Mouse (Mus musculus) midbrain, embryonic 12.5 days (tissue): ENCODE results near the gene Shcbp1l. TPM values are rescaled to one million over a fixed set of nuclear protein-coding genes. Genes with fewer than 3 reads are reported as not detected.

Experiments
- ATAC-seq: fragments of 200-750 bp; cut with Nextera tagmentation; 2 replicates; pipeline ENCODE4 v1.8.0; 2017; ENCODE audit warnings: low read depth, moderate TSS enrichment, moderate library complexity; ENCODE audit not compliant: low FRiP score
- H3K27ac ChIP-seq: fragments of 300-500 bp; sonication (generic); replicated peaks from 2 replicates; pipeline ENCODE4 v1.5.1; 2016; ENCODE audit warnings: mild to moderate bottlenecking
- H3K27me3 ChIP-seq: fragments of 300-500 bp; sonication (generic); 2 replicates; pipeline ENCODE4 v1.6.1; 2016; ENCODE audit warnings: mild to moderate bottlenecking
- H3K36me3 ChIP-seq: fragments of 300-500 bp; sonication (generic); 2 replicates; pipeline ENCODE4 v1.6.1; 2016
- H3K4me1 ChIP-seq: fragments of 300-500 bp; sonication (generic); 2 replicates; pipeline ENCODE4 v1.6.1; 2016
- H3K4me2 ChIP-seq: fragments of 300-500 bp; sonication (generic); replicated peaks from 2 replicates; pipeline ENCODE4 v1.6.1; 2016; ENCODE audit warnings: mild to moderate bottlenecking, moderate library complexity
- H3K4me3 ChIP-seq: fragments of 300-500 bp; sonication (generic); 2 replicates; pipeline ENCODE4 v1.5.1; 2016; ENCODE audit warnings: mild to moderate bottlenecking
- H3K9ac ChIP-seq: fragments of 300-500 bp; sonication (generic); replicated peaks from 2 replicates; pipeline ENCODE4 v1.6.1; 2016; ENCODE audit warnings: mild to moderate bottlenecking, moderate library complexity
- H3K9me3 ChIP-seq: fragments of 300-500 bp; sonication (generic); 2 replicates; pipeline ENCODE4 v1.6.1; 2016; ENCODE audit warnings: mild to moderate bottlenecking
- WGBS: fragments of 180-500 bp; shearing (Covaris S2); methylation state at CpG from one replicate; pipeline ENCODE4 v1.1.7; 2016; 5-methylcytosine and 5-hydroxymethylcytosine counted together
- polyA plus RNA-seq: library from polyadenylated mRNA; unstranded; fragments of >200 nt; fragmentation: Nextera tagmentation; extraction: Ambion mirVana; gene quantifications from 2 replicates; pipeline ENCODE4 v1.2.1, GENCODE M21; 2016

Gene Shcbp1l
- polyA plus RNA-seq, 1 experiment from 2014 or later, result 0.17 TPM

DNA sequence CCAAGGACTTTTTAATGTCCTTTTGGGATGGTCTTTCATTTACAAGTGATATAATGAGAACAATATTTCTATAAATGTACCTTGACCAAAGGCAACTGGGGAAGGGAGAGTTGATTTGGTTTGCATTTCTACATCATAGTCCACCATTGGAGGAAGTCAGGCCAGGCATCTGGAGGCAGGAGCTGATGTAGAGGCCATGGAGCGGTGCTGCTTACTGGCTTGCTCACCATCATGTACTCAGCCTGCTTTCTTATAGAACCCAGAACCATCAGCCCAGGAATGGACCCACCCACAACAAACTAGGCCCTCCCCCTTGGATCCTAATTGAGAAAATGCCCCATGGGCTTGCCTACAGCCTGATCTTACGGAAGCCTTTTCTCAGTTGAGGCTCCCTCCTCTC, 7.4 kb downstream of the Shcbp1l start:
- Histone ChIP-seq H3K27ac (no peak overlapping the region), H3K9me3 (no peaks in the 10 kb centered on the region), H3K36me3 (no peaks in the 10 kb centered on the region), H3K4me2 (no peak overlapping the region), H3K4me3 (no peak overlapping the region), H3K4me1 (no peaks in the 10 kb centered on the region), H3K9ac (no peak overlapping the region), H3K27me3 (no peaks in the 10 kb centered on the region)
- 81% methylated on average over 2 of the region's 2 CpGs for WGBS
- no peak for ATAC-seq

DNA sequence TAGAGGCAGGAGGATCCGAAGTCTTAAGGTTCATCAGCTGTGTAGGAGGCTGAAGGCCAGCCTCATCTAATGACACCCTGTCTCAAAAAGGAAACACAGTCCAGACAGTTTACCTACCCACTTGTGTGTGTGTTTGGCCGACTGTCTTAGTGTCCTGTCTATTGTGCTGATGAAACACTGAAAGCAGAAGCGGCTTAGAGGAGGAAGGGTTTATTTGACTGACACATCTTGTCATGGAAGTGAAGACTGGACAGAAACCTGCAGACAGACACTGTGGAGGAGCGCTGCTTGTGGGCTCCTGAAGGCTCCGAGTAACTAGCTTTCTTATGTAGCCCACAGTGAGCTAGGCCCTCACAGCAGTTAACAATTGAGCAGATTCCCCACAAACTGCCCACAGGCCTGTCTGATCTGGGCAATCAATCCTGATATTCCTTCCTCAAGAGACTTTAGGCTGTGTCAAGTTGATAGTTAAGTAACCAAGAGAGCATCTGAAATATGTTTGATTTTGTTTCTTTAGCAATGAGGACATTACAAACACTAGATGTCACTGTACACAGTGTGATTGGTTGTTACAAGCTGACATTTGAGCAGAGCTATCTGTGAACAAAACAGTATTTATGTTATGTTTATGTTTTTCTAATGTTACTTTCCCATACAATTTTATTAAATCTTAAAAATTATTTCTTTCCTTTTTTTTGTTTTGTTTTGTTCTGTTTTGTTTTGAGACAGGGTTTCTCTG, 9.1 kb downstream of the Shcbp1l start:
- WGBS, result 83% methylated on average over 5 of the region's 5 CpGs

DNA sequence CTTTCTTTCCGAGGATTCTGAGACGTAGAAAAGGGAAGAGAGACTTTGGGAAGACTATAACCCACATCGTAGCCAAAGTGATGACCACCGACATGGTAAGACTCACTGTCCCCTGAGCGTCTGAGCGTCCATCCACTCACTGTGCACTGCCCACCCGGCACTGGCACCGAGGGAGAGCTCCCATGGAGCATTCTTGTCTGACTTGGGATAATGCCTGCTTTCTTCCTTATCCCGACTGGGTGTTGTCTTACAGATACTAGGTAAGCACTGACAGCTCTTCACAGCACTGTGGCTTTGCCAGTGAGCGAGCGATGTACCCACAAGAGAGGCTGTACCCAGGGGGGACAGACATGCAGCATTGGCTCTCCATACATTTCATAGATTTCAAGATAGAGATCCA, 12.6 kb downstream of the Shcbp1l start:
- no peak overlapping the region for H3K4me3 ChIP-seq
- H3K4me2 ChIP-seq, result no peak overlapping the region
- H3K9me3 ChIP-seq, result no peaks in the 10 kb centered on the region
- 92% methylated on average over 11 of the region's 11 CpGs for WGBS
- ATAC-seq, result no peak
- H3K27ac ChIP-seq, result no peak overlapping the region
- no peak overlapping the region for H3K9ac ChIP-seq
- no peaks in the 10 kb centered on the region for H3K4me1 ChIP-seq
- H3K36me3 ChIP-seq, result no peaks in the 10 kb centered on the region
- no peaks in the 10 kb centered on the region for H3K27me3 ChIP-seq

More for the DNA sequence above, 9.1 kb downstream of the Shcbp1l start:
- Histone ChIP-seq H3K4me2 (no peak overlapping the region), H3K4me3 (no peak overlapping the region), H3K4me1 (no peaks in the 10 kb centered on the region), H3K9ac (no peak overlapping the region), H3K36me3 (no peaks in the 10 kb centered on the region), H3K9me3 (no peaks in the 10 kb centered on the region), H3K27me3 (no peaks in the 10 kb centered on the region), H3K27ac (no peak overlapping the region)
- no peak for ATAC-seq

DNA sequence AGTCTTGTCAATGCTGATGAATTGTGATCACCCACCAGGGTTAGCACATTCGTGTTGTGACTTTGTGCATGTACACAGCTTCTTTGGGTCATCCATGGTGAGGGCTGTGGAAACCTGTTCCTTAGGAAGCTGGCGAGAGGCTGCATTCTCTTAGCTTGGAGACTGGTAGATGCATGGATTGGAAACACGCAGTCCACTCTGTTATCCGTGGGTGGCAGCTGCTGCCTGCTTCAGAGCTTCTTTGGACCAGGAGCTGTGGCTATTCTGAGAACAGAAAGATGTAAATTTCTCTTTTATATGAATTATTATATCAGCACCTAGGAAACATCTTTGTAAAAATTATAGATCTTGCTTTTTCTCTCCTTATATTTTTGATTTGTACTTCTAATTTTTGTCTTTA, 15.8 kb downstream of the Shcbp1l start:
- Histone ChIP-seq H3K9ac (no peak overlapping the region), H3K36me3 (no peaks in the 10 kb centered on the region), H3K9me3 (no peaks in the 10 kb centered on the region), H3K4me1 (no peaks in the 10 kb centered on the region), H3K27me3 (no peaks in the 10 kb centered on the region), H3K4me3 (no peak overlapping the region), H3K27ac (no peak overlapping the region), H3K4me2 (no peak overlapping the region)
- ATAC-seq, result no peak
- 87% methylated on average over 4 of the region's 4 CpGs for WGBS

DNA sequence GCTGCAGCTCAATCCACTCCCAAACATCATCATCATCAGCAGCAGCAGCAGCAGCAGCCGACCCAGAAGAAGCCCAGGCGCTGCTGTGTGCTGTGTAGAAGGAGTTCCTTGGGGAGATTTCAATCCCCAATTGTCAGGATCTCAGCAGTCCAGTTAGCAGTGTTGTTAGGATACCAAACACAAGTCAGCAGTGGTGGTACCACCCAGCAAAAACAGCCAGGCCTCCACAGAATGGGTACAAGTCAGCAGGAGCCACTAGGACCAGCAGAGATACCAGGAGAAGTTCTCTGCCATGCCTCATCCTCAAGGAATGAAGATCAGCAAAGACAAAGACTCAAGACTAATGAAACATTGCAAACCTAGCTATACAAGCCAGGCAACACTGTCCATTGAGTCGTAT, 16.7 kb downstream of the Shcbp1l start:
- no peak for ATAC-seq
- WGBS, result 80% methylated on average over 3 of the region's 3 CpGs
- no peak overlapping the region for H3K27ac ChIP-seq

DNA sequence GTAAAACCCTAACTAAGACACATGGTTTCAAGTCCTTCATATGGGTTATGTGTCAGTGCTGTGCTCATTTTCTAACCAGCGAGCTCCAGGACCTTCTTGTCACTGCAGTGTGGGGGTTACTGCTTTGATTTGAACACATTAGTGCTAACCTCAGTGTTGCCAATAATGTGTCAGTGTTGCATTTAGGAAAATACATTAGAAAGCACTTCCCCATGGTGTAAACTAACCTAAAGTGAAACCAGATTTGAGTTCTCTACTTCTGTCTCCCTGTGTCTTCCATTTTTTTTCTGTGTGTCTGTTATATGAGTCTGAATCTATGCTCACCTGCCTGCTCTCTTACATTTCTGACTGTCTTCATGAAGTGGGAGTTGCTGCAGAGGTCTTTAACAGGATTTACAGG, 18.1 kb downstream of the Shcbp1l start:
- 86% methylated on average over 1 of the region's 1 CpGs for WGBS
- Histone ChIP-seq H3K4me3 (no peak overlapping the region), H3K9ac (no peak overlapping the region)

More for the DNA sequence above, 16.7 kb downstream of the Shcbp1l start:
- H3K9me3 ChIP-seq, result no peaks in the 10 kb centered on the region
- H3K4me3 ChIP-seq, result no peak overlapping the region
- no peak overlapping the region for H3K4me2 ChIP-seq
- H3K27me3 ChIP-seq, result no peaks in the 10 kb centered on the region
- H3K36me3 ChIP-seq, result no peaks in the 10 kb centered on the region; the same call in 1 of the 2 replicates
- H3K9ac ChIP-seq, result no peak overlapping the region
- no peaks in the 10 kb centered on the region for H3K4me1 ChIP-seq

DNA sequence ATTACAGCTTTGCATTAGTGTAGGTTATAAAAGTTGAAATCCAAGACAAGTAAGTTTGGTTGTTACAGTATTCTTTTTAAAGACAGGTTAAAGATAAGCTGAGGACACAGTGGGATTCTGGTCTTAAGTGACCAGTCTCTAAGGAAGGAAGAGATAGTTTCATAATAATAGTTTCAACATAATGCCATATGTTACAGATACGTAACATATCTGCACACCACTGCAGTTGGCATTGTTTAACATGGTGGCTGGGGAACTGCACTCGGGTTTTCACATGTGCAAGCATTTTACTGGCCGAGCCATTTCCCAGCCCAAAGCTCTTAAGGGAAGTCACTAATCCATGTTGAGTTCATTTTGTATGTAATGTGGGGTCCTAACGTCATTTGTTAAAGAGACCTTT, 18.7 kb downstream of the Shcbp1l start:
- Histone ChIP-seq H3K27me3 (no peaks in the 10 kb centered on the region), H3K27ac (no peak overlapping the region), H3K4me2 (no peak overlapping the region), H3K36me3 (no peaks in the 10 kb centered on the region; the same call in 1 of the 2 replicates), H3K4me1 (no peaks in the 10 kb centered on the region), H3K4me3 (no peak overlapping the region), H3K9ac (no peak overlapping the region), H3K9me3 (no peaks in the 10 kb centered on the region)
- 76% methylated on average over 4 of the region's 4 CpGs for WGBS
- no peak for ATAC-seq

More for the DNA sequence above, 18.1 kb downstream of the Shcbp1l start:
- Histone ChIP-seq H3K27ac (no peak overlapping the region), H3K36me3 (no peaks in the 10 kb centered on the region; the same call in 1 of the 2 replicates), H3K27me3 (no peaks in the 10 kb centered on the region), H3K4me2 (no peak overlapping the region), H3K9me3 (no peaks in the 10 kb centered on the region), H3K4me1 (no peaks in the 10 kb centered on the region)
- ATAC-seq, result no peak

DNA sequence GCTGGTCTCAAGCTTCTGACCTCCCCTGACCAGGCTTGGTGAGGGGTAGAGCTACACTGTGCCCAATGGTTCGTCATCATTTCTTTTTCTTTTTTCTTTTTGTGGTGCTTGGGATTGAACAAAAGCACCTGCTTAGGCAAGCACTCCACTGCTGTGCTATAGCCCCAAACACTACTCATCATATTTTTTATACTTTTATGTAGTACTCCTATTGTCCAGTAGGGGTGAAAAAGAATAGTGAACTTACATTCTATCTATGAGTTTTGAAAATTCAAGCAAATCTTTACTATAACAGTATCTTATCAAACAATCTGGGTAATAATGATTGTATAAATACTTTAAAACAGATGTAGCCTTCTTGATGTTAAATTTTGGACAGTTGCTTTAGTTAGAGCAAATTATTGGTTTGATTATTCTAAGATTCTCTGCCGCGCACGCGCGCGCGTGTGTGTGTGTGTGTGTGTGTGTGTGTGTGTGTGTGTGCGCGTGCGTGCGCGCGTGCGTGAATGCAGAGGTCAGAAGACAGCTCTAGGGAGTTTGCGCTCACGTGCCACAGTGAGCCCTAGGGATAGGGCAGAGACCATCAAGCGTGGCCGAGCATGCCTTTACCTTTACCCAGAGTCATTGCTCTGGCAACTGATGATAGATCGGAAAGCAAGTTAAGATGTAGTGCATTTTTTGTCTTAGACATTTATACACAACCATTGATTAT, 21.3 kb downstream of the Shcbp1l start:
- H3K9ac ChIP-seq, result no peak overlapping the region
- H3K4me2 ChIP-seq, result no peak overlapping the region
- 94% methylated on average over 20 of the region's 20 CpGs for WGBS
- H3K27me3 ChIP-seq, result no peaks in the 10 kb centered on the region
- H3K36me3 ChIP-seq, result no peaks in the 10 kb centered on the region; the same call in 1 of the 2 replicates
- no peak overlapping the region for H3K27ac ChIP-seq
- H3K4me3 ChIP-seq, result no peak overlapping the region
- no peaks in the 10 kb centered on the region for H3K9me3 ChIP-seq
- H3K4me1 ChIP-seq, result no peaks in the 10 kb centered on the region
- no peak for ATAC-seq

DNA sequence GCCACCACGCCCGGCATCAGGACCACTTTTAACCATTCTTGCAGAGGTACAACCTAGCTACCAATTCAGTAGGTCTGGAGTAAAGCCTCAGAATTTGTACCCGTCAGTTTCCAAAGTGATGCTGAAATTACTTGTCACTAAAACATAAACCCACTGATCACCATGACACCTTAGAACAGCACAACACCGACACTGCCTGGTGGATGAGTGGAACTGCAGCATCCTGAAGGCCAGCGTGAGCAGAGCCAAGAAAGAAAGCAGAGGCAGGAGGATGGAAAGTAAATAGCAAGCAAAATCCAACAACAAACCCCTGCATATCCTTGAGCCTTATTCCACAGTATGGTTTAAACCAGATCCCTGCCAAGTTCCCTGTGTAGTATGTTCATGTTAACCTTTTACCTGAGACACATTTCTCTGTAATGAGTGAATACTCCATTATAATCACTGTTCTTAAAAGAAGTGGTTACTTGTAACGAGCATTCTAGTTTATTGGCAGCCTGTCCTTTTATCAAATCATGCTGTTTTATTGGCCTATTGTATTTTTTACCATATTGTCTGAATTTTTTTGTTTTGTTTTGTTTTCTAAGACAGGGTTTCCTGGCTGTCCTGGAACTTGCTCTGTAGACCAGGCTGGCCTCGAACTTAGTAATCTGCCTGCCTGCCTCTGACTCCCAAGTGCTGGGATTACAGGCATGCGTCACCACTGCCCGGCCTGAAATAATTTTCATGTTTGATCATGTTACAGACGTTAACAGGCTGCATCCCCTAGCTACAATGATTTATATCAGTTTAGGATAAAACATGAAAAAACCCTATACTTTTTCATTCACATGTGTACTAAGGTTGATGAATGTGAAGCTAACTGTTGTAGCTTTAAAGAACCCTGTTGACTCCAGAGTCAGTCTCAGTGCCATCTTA, 26.5 kb downstream of the Shcbp1l start:
- Histone ChIP-seq H3K36me3 (peaks cover 26% of the 10 kb centered on the region), H3K4me1 (no peaks in the 10 kb centered on the region), H3K9ac (no peak overlapping the region), H3K4me3 (no peak overlapping the region), H3K9me3 (no peaks in the 10 kb centered on the region), H3K27me3 (no peaks in the 10 kb centered on the region), H3K4me2 (no peak overlapping the region), H3K27ac (no peak overlapping the region)
- no peak for ATAC-seq
- WGBS, result 79% methylated on average over 10 of the region's 10 CpGs

DNA sequence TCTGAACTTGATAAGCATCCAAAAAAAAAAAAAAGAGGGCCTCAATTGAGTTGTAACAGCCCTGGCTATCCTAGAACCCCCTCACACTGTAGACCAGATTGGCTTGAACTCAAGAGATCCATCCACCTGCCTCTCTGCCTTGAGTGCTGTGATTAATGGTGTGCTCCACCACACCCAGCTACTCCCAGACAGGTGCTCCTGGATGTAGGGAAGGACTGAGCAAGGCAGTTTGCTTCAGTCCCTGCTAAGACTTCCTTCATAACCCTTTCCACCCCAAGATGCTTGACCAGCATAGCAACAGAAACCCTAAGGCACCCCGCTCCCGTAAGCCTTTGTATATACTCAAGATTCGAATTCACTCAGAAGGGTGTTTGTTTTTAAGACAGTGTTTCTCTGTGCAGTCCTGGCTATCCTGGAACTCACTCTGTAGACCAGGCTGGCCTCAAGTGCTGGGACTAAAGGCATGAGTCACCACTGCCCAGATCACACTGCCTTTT, 28.2 kb downstream of the Shcbp1l start:
- Histone ChIP-seq H3K4me3 (no peak overlapping the region), H3K9ac (no peak overlapping the region), H3K4me2 (no peak overlapping the region), H3K27ac (0 out of 2 replicates have a peak overlapping the region, but pooled peaks have one; percentile 15), H3K9me3 (no peaks in the 10 kb centered on the region), H3K27me3 (no peaks in the 10 kb centered on the region), H3K36me3 (peaks cover 39% of the 10 kb centered on the region), H3K4me1 (no peaks in the 10 kb centered on the region)
- 85% methylated on average over 3 of the region's 3 CpGs for WGBS
- ATAC-seq, result no peak

DNA sequence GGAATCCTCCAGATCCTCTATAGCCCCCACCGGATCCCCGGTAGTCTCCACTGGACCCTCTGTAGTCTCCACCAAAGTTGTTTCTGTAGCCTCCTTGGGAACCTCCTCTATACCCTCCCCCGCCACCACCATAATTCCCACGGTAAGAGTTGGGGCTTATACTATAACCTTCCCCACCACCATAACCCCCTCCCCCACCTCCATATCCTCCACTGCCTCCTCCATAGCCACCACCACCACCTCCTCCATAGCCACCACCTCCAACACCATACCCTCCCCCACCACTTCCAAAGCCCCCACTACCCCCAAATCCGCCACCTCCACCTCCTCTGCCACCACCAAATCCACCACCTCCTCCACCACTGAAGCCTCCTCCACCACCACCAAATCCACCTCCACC, 31.2 kb downstream of the Shcbp1l start:
- no peaks in the 10 kb centered on the region for H3K9me3 ChIP-seq
- no peak overlapping the region for H3K4me2 ChIP-seq
- no peaks in the 10 kb centered on the region for H3K27me3 ChIP-seq

More for the DNA sequence above, 31.2 kb downstream of the Shcbp1l start:
- Histone ChIP-seq H3K9ac (no peak overlapping the region), H3K4me3 (no peak overlapping the region), H3K27ac (no peak overlapping the region), H3K36me3 (peaks cover 67% of the 10 kb centered on the region), H3K4me1 (no peaks in the 10 kb centered on the region)
- peak; percentile 50; the same call in 1 of the 2 replicates for ATAC-seq
- WGBS, result 89% methylated on average over 5 of the region's 5 CpGs
